Mouse (Mus musculus) erythroid progenitor cell, adult 5-6 weeks (primary cell): Measurements from ENCODE around the gene Ccdc152. TPM values are rescaled to one million over a fixed set of nuclear protein-coding genes. Genes with fewer than 3 reads are reported as not detected.

ENCODE experiments used
- ATAC-seq: replicated peaks from 2 replicates; pipeline ENCODE4 v1.8.0; 2016; ENCODE audit warnings: moderate number of reproducible peaks, mild to moderate bottlenecking, moderate TSS enrichment, inconsistent platforms; ENCODE audit not compliant: poor library complexity, low FRiP score, severe bottlenecking
- total RNA-seq, 2 experiments: library from RNA; stranded (forward) in 1 of 2; stranded (reverse) in 1 of 2; fragments of 150-400 nt in 1 of 2; fragments of 186-747, 209-891 nt in 1 of 2; gene quantifications; 2 replicates each; pipeline versions ENCODE4 v1.2.3 to v1.2.4; 2015 to 2017; ENCODE audit warnings: low replicate concordance in 2 of 2

Ccdc152 gene
- total RNA-seq, 2 experiments from 2014 or later: not detected

GRCm38 (mm10) chr15:3233837-3234551 is 69.3 kb downstream of the Ccdc152 start:
- no peak for ATAC-seq

- no peak for ATAC-seq
Measured at GRCm38 (mm10) chr15:3232168-3232835, 71.0 kb downstream of the Ccdc152 start.

GRCm38 (mm10) chr15:3231004-3231403 is 72.3 kb downstream of the Ccdc152 start:
- ATAC-seq: no peak

Other genes with a start within 250 kb of the Ccdc152 start
- gene Selenop, start 35.0 kb downstream of the Ccdc152 start, total RNA-seq (2015; ENCODE audit: low replicate concordance): 375 and 377 TPM in 2 replicates
- 88.5 and 112 TPM in 2 replicates for gene Selenop, start 35.0 kb downstream of the Ccdc152 start, total RNA-seq (2017; ENCODE audit: low replicate concordance)